ENCODE assay signal across 21 mouse cellular contexts in the genomic region with DNA sequence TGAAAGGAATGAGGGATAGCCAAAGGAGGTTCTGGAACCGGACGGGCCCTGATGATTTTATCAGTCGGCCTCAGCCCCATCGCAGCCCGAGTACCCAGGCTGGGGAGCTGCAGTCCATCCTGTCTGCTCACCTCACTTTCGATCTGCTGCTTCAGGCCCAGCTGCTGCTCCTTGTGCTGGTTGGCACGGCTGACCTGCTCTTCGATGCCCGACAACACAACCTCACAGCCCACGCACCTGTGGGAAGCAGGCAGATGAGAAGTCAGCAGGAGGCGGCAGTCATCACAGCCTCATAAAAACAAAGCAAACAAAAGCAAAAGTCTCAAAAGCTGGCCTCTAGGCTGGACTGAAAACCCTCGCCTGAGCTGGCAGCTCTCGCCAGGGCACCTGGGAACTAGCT. TPM values are rescaled to one million over a fixed set of nuclear protein-coding genes. Genes with fewer than 3 reads are reported as not detected.
A peak's percentile ranks its signal among the peaks of the same experiment; 100 is the strongest.
DNase-seq lines count a peak whose midpoint lies in the region; ATAC-seq lines count a peak whose summit lies in the region.
"Had no signal": no experiment of that assay in that cellular context is flagged by ENCODE, and none has a peak within 500 bp of the region (broad histone marks: within the 10 kb centered on the region; RNA-seq: fewer than 3 reads in every experiment).

No protein-coding gene starts in this region.

- peak; percentile 17 for DNase-seq in cerebellum, adult 11-12 months
- no peak for DNase-seq in cerebellum, postnatal 10 days
- peak; percentile 91 for DNase-seq in fat pad, adult 2 months (ENCODE audit: extremely low read depth, low read depth, low spot score)
- DNase-seq in midbrain, embryonic 10.5 days (ENCODE audit: low spot score), result no peak
- DNase-seq: adrenal gland, adult 2 months; adrenal gland, adult 8-10 months; adrenal gland, postnatal 10 days; adrenal gland, postnatal 14 days; adrenal gland, postnatal 25 days; adrenal gland, postnatal 36 days; B cell, adult 2 months; cerebellum, adult 11 months; cerebellum, adult 18-20 months; cerebellum, adult 2 months had no signal

- H3K4me1 ChIP-seq in megakaryocyte, embryonic 14.5 days, result peaks cover 48% of the 10 kb centered on the region
- H3K4me1 ChIP-seq in midbrain, embryonic 10.5 days, result peaks cover 9% of the 10 kb centered on the region

- H3K9me3 ChIP-seq in megakaryocyte, embryonic 14.5 days, result no peaks in the 10 kb centered on the region
- no peaks in the 10 kb centered on the region for H3K9me3 ChIP-seq in midbrain, embryonic 10.5 days (replicated peaks)
- H3K9me3 ChIP-seq: G1E had no signal

- WGBS in midbrain, embryonic 10.5 days, result 95% methylated on average over 13 of the region's 13 CpGs

- no peaks in the 10 kb centered on the region for H3K27me3 ChIP-seq in megakaryocyte, embryonic 14.5 days (replicated peaks)
- no peaks in the 10 kb centered on the region for H3K27me3 ChIP-seq in midbrain, embryonic 10.5 days (ENCODE audit: low read depth, poor library complexity, severe bottlenecking)
- H3K27me3 ChIP-seq: CH12.LX, Patski had no signal

- no peak overlapping the region for H3K27ac ChIP-seq in midbrain, embryonic 10.5 days (replicated peaks)

- peak overlapping the region; percentile 18 for H3K4me3 ChIP-seq in megakaryocyte, embryonic 14.5 days (replicated peaks)
- no peak overlapping the region for H3K4me3 ChIP-seq in midbrain, embryonic 10.5 days

- peaks cover 85% of the 10 kb centered on the region for H3K36me3 ChIP-seq in megakaryocyte, embryonic 14.5 days (replicated peaks; ENCODE audit: low read length)
- peaks cover 82% of the 10 kb centered on the region for H3K36me3 ChIP-seq in midbrain, embryonic 10.5 days

- ATAC-seq in megakaryocyte, adult 5-6 weeks (ENCODE audit: poor library complexity, severe bottlenecking), result no peak
- ATAC-seq: activated CD4-positive, CD25-positive, alpha-beta regulatory T cell, adult 4 months; CD4-positive, CD25-positive, alpha-beta regulatory T cell, adult 4 months; Patski had no signal

RNA-seq across cellular contexts. Expression of gene Cops7a, which starts 5.4 kb away (rescaled TPM):
- 46.8 and 55.7 TPM in 2 replicates for polyA plus RNA-seq in megakaryocyte, embryonic 14.5 days (2012; ENCODE audit: insufficient read depth, low replicate concordance)
- total RNA-seq in megakaryocyte, adult 5-6 weeks (2015), result 35.4 and 37.2 TPM in 2 replicates
- 19.4 and 25.7 TPM in 2 replicates for total RNA-seq in megakaryocyte, adult 5-6 weeks (2017)
- 140 and 142 TPM in 2 replicates for polyA plus RNA-seq in midbrain, embryonic 10.5 days (2016; fragmentation: Nextera tagmentation; extraction: Ambion mirVana)

RNA-seq across cellular contexts. Expression of gene Mlf2, which starts 28.8 kb away (rescaled TPM):
- polyA plus RNA-seq in megakaryocyte, embryonic 14.5 days (2012; ENCODE audit: insufficient read depth, low replicate concordance), result 183 and 362 TPM in 2 replicates
- total RNA-seq in megakaryocyte, adult 5-6 weeks (2015), result 73.6 and 82.9 TPM in 2 replicates
- total RNA-seq in megakaryocyte, adult 5-6 weeks (2017), result 50.9 and 70.6 TPM in 2 replicates
- 428 and 435 TPM in 2 replicates for polyA plus RNA-seq in midbrain, embryonic 10.5 days (2016; fragmentation: Nextera tagmentation; extraction: Ambion mirVana)

RNA-seq across cellular contexts. Expression of gene Pianp, which starts 36.5 kb away (rescaled TPM):
- polyA plus RNA-seq in megakaryocyte, embryonic 14.5 days (2012; ENCODE audit: insufficient read depth, low replicate concordance), result 2.5 and 7.7 TPM in 2 replicates
- not detected in 2 replicates for total RNA-seq in megakaryocyte, adult 5-6 weeks (2015)
- total RNA-seq in megakaryocyte, adult 5-6 weeks (2017), result not detected in 2 replicates
- 0.81 and 2.1 TPM in 2 replicates for polyA plus RNA-seq in midbrain, embryonic 10.5 days (2016; fragmentation: Nextera tagmentation; extraction: Ambion mirVana)
- total RNA-seq: G1E had no signal
- polyA plus RNA-seq: activated CD4-positive, CD25-positive, alpha-beta regulatory T cell, adult 4 months; G1E had no signal

RNA-seq across cellular contexts. Expression of gene Ptms, which starts 40.1 kb away (rescaled TPM):
- polyA plus RNA-seq in megakaryocyte, embryonic 14.5 days (2012; ENCODE audit: insufficient read depth, low replicate concordance), result 330 and 450 TPM in 2 replicates
- 129 and 159 TPM in 2 replicates for total RNA-seq in megakaryocyte, adult 5-6 weeks (2015)
- total RNA-seq in megakaryocyte, adult 5-6 weeks (2017), result 195 and 207 TPM in 2 replicates
- polyA plus RNA-seq in midbrain, embryonic 10.5 days (2016; fragmentation: Nextera tagmentation; extraction: Ambion mirVana), result 261 and 296 TPM in 2 replicates

RNA-seq across cellular contexts. Expression of gene Lag3, which starts 48.5 kb away (rescaled TPM):
- polyA plus RNA-seq in megakaryocyte, embryonic 14.5 days (2012; ENCODE audit: insufficient read depth, low replicate concordance), result 0.62 TPM in 1 of 2 replicates, not detected in the other
- 1.2 TPM in 2 replicates for total RNA-seq in megakaryocyte, adult 5-6 weeks (2015)
- 0.44 and 1.4 TPM in 2 replicates for total RNA-seq in megakaryocyte, adult 5-6 weeks (2017)
- 1.0 and 1.5 TPM in 2 replicates for polyA plus RNA-seq in midbrain, embryonic 10.5 days (2016; fragmentation: Nextera tagmentation; extraction: Ambion mirVana)
- polyA plus RNA-seq: G1E had no signal

Comparison
In these comparisons a context has a peak if more than half of its experiments do, and no peak if none do; other contexts are left out.
1. DNase-seq: peak in cerebellum, adult 11-12 months (single experiment) and fat pad, adult 2 months (single experiment); none in cerebellum, postnatal 10 days (0 of 2) and midbrain, embryonic 10.5 days (single experiment).